9 mouse cellular contexts compared by ENCODE assay signal in the genomic region with DNA sequence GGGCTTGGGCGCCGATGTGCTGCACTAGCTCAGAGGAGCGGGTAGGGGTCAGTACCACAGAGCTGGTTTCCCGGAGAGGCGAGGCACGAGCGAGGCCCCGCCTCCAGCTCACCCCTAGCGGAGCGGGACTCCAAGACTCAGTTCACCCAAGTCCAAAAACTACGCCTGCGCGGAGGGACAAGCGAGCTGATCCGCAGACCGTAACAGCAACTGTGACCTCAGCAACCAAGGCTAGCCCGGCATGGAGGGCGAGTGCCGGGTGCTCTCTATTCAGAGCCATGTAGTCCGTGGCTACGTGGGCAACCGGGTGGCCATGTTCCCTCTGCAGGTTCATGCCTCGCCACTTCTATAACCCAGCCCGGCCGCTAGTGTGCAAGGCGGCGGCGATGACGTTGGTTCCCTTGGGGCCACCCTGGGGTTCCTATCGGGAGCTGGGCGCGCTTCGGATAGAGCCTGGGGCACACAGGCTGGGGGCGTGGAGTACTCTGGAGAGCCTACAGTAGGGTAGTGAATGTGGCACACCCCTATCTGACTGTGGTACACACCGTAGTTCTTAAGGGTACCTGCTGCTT. TPM values are rescaled to one million over a fixed set of nuclear protein-coding genes. Genes with fewer than 3 reads are reported as not detected.
DNase-seq lines count a peak whose midpoint lies in the region; ATAC-seq lines count a peak whose summit lies in the region.
"Had no signal": no experiment of that assay in that cellular context is flagged by ENCODE, and none has a peak within 500 bp of the region (broad histone marks: within the 10 kb centered on the region; RNA-seq: fewer than 3 reads in every experiment).

No protein-coding gene starts in this region.

- no peaks in the 10 kb centered on the region for H3K9me3 ChIP-seq in heart, embryonic 11.5 days (replicated peaks; ENCODE audit: control insufficient read depth, low read length)
- H3K9me3 ChIP-seq in kidney, embryonic 14.5 days (ENCODE audit: control insufficient read depth, low read length): no peaks in the 10 kb centered on the region

- no peaks in the 10 kb centered on the region for H3K36me3 ChIP-seq in heart, embryonic 11.5 days (ENCODE audit: control insufficient read depth, insufficient read depth, low read length)
- no peaks in the 10 kb centered on the region for H3K36me3 ChIP-seq in kidney, embryonic 14.5 days (ENCODE audit: control insufficient read depth, insufficient read depth, low read length)

- H3K4me3 ChIP-seq in heart, embryonic 11.5 days (ENCODE audit: low read depth, low read length): peak overlapping the region; percentile 54
- H3K4me3 ChIP-seq in kidney, embryonic 14.5 days (ENCODE audit: low read length): peak overlapping the region; percentile 50

- peak overlapping the region; percentile 91 for H3K4me2 ChIP-seq in heart, embryonic 11.5 days
- H3K4me2 ChIP-seq in kidney, embryonic 14.5 days (replicated peaks; ENCODE audit: low read depth, low read length): peak overlapping the region; percentile 90

- peak overlapping the region; percentile 56 for H3K9ac ChIP-seq in heart, embryonic 11.5 days (ENCODE audit: low read depth, low read length)
- peak overlapping the region; percentile 56 for H3K9ac ChIP-seq in kidney, embryonic 14.5 days (ENCODE audit: low read depth, low read length)

- ATAC-seq in heart, embryonic 11.5 days (replicated peaks; ENCODE audit: insufficient number of reproducible peaks, low FRiP score, low TSS enrichment): peak; percentile 91
- ATAC-seq in kidney, embryonic 14.5 days (ENCODE audit: low FRiP score, low TSS enrichment): peak; percentile 95

- WGBS in heart, embryonic 11.5 days (ENCODE audit: insufficient replicate concordance): under 1% methylated on average over 35 of the region's 35 CpGs
- WGBS in kidney, embryonic 14.5 days: under 1% methylated on average over 31 of the region's 35 CpGs

- peaks cover 5% of the 10 kb centered on the region; the same call in 1 of the 2 replicates for H3K4me1 ChIP-seq in heart, embryonic 11.5 days (ENCODE audit: control insufficient read depth, insufficient read depth, low read length)
- H3K4me1 ChIP-seq in kidney, embryonic 14.5 days (ENCODE audit: control insufficient read depth, insufficient read depth, low read length): 0 out of 2 replicates have a peak, but pooled peaks cover 5% of the 10 kb centered on the region

- peaks cover 13% of the 10 kb centered on the region for H3K27me3 ChIP-seq in heart, embryonic 11.5 days (ENCODE audit: control insufficient read depth, insufficient read depth, low read length)
- 0 out of 2 replicates have a peak, but pooled peaks cover 10% of the 10 kb centered on the region for H3K27me3 ChIP-seq in kidney, embryonic 14.5 days (ENCODE audit: control insufficient read depth, insufficient read depth, low read length)

- no peak overlapping the region for H3K27ac ChIP-seq in heart, embryonic 11.5 days (ENCODE audit: low read depth, low read length)
- H3K27ac ChIP-seq in kidney, embryonic 14.5 days (ENCODE audit: low read depth, low read length): no peak overlapping the region

- peak; percentile 32 for DNase-seq in right cerebral cortex, adult 18-20 months
- DNase-seq in right cerebral cortex, postnatal 36 days (ENCODE audit: low spot score in 2 of 2): no peak
- peak; percentile 48 to 66 for DNase-seq in cerebellum, postnatal 25 days
- peak; percentile 55 for DNase-seq in lung, postnatal 36 days
- DNase-seq in spleen, adult 12 weeks (ENCODE audit: low spot score): peak; percentile 54
- no peak for DNase-seq in layer of hippocampus, postnatal 36 days

RNA-seq across cellular contexts. Expression of gene Pdxk, which starts 17.2 kb away (rescaled TPM):
- 4.2 and 4.3 TPM in 2 replicates for polyA plus RNA-seq in heart, embryonic 11.5 days (2014; fragmentation: Nextera tagmentation; extraction: Ambion mirVana)
- polyA plus RNA-seq in kidney, embryonic 14.5 days (2014; fragmentation: Nextera tagmentation; extraction: Ambion mirVana): 6.9 and 13.2 TPM in 2 replicates
- 100 to 1,000 TPM in 1 of 2 experiments, 10 to 100 TPM in 1; 93.3 to 102 TPM for total RNA-seq in layer of hippocampus, postnatal 36 days (2021)

RNA-seq across cellular contexts. Expression of gene Olfr1358, which starts 35.2 kb away (rescaled TPM):
- not detected in 2 replicates for polyA plus RNA-seq in heart, embryonic 11.5 days (2014; fragmentation: Nextera tagmentation; extraction: Ambion mirVana)
- polyA plus RNA-seq in kidney, embryonic 14.5 days (2014; fragmentation: Nextera tagmentation; extraction: Ambion mirVana): not detected in 2 replicates
- total RNA-seq in layer of hippocampus, postnatal 36 days (2021): not detected
- polyA plus RNA-seq: gonadal fat pad, adult 2 months had no signal

RNA-seq across cellular contexts. Expression of gene Cstb, which starts 56.5 kb away (rescaled TPM):
- 122 and 123 TPM in 2 replicates for polyA plus RNA-seq in heart, embryonic 11.5 days (2014; fragmentation: Nextera tagmentation; extraction: Ambion mirVana)
- polyA plus RNA-seq in kidney, embryonic 14.5 days (2014; fragmentation: Nextera tagmentation; extraction: Ambion mirVana): 206 and 270 TPM in 2 replicates
- 10 to 100 TPM; 33.5 to 35.0 TPM for total RNA-seq in layer of hippocampus, postnatal 36 days (2021)

Comparison
In these comparisons a context has a peak if more than half of its experiments do, and no peak if none do; other contexts are left out.
1. DNase-seq: peak in right cerebral cortex, adult 18-20 months (single experiment), cerebellum, postnatal 25 days (2 of 2), lung, postnatal 36 days (single experiment) and spleen, adult 12 weeks (single experiment); none in right cerebral cortex, postnatal 36 days (0 of 2) and layer of hippocampus, postnatal 36 days (0 of 2).